Mouse (Mus musculus) cerebellum, postnatal 14 days (tissue): Measurements from ENCODE around the gene Bcl7c.
"Not testable (repeated sequence)": the region's sequence is repeated elsewhere in the genome, so short reads cannot be mapped to it uniquely, and the experiment has no call there.

Experiments used
- DNase-seq, 2 experiments: peaks; one replicate each; pipeline ENCODE4 v3.0.0; 2021; ENCODE audit warnings: mixed read lengths in 2 of 2

The Bcl7c gene

DNA sequence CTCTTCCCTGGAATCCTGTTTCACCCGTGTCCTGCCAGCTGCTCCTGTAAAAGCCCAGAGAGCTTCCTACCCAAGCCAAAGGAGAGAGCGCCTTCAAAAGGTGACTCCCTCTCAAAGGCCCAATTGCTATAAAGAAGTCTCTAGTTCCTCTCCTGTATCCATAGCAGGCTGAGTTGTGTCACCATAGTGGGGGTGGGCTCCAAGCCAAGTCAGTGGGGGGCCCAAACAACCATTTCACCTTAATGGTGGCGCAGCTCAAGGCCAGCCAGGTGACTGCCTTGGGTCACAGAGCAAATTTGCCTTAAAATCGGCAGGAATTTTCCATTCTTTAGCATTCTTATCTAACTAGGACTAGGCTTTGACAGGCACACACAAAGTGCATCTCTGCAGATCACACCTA is 6.1 kb upstream of the Bcl7c start:
- DNase-seq = peak in 1 of 2 experiments; percentile 34

DNA sequence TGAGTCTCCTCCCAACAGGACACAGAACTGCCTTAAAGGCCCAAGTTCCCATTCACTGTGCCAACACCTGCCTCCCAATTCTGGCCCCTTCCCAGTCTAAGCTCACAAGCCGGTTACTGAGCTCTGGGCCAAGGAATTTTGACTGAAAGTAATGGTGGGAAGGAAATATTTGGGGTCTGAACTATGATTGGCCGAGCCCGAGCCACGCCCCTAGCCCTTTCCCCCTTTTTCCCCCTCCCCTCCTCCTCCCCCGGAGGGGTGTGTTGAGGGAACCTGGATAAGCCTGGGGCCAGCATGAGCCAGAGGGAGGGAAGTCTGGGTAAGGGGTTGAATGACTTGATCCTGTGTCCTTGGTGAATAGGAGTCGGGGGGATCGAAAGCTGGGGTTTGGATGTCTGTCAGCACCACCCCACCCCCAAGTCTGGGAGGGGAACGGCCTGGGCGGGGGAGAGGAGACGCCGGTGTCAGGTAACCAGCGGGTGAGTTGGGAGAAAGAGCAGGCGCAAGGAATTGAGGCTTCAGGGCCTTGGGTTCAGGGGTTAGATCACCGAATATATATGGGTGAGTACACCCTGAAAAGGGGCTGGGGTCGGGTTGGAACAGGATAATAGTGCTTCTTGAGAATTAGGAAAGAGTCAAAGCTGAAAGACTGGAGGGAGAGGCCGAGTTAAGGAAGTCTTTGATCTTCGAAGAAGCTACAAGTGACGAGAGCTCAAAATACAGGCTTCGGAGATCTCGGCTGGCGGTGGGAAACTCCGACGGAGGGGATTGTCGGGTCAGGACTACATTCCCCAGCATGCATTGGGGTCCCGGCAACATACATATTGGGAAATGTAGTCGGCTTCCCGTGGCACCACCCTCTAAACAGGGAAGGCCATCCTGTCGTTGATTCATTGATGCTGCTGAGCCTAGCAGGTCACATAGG is 4.0 kb upstream of the Bcl7c start, which contains the start of gene Ctf1:
Gene Ctf1 (plus strand): TSS at position 276 of the 925 bp plus-strand sequence.
- peak; percentile 84 to 85 for DNase-seq

- no peak for DNase-seq
Measured at GRCm38 (mm10) chr7:127711456-127711855, 2.7 kb upstream of the Bcl7c start.

DNA sequence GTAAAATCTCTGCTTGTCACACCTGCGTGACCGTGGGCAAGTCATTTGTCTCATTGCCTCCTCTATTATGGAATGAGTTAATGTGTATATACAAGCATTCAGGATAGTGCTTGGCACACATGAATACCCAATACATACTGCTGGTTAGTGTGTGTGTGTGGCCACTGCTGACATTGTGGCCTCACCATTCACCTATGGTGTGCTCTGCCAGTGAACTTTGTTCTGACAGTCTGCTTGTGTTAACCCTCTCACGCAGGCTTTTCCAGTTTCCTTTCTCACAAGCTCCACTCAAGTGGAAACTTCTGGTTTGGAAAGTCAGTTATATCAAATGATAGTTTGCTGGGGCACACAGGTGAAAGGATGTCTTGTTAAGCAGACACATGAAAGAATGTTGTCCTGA is 2.3 kb upstream of the Bcl7c start:
- DNase-seq = no peak

GRCm38 (mm10) chr7:127709261-127709979 is 687 bp upstream of the Bcl7c start:
- no peak for DNase-seq

GRCm38 (mm10) chr7:127707957-127708206 is 851 bp downstream of the Bcl7c start:
- no peak for DNase-seq

GRCm38 (mm10) chr7:127707045-127707956 is 1.4 kb downstream of the Bcl7c start:
- peak in 1 of 2 experiments; percentile 43 for DNase-seq

GRCm38 (mm10) chr7:127705706-127706105 is 3.0 kb downstream of the Bcl7c start:
- DNase-seq = peak; percentile 80 to 89

DNA sequence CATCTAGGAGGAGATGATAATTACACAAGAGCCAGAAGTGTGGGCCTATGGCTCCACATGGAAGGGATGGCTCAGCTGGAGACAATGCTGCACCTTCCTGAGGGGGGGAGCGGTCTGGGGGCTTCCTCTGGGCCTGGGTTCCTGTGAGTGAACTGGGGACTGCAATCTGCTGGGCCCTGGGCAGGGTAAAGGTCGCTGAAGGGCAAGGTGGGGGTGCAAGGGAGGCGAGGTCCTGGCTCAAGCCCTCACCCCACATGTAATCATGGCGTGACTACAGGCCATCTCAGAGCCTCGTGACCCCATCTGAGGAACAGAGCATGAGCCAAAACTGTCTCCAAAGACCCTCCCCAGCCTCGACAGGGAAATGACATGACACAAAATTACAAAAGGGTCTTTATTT is 4.1 kb downstream of the Bcl7c start:
- DNase-seq = peak in 1 of 2 experiments; percentile 23

- DNase-seq = peak in 1 of 2 experiments; percentile 46
Measured at GRCm38 (mm10) chr7:127703561-127704178, 5.1 kb downstream of the Bcl7c start.

GRCm38 (mm10) chr7:127700712-127701331 is 7.9 kb downstream of the Bcl7c start:
- DNase-seq = no peak

DNA sequence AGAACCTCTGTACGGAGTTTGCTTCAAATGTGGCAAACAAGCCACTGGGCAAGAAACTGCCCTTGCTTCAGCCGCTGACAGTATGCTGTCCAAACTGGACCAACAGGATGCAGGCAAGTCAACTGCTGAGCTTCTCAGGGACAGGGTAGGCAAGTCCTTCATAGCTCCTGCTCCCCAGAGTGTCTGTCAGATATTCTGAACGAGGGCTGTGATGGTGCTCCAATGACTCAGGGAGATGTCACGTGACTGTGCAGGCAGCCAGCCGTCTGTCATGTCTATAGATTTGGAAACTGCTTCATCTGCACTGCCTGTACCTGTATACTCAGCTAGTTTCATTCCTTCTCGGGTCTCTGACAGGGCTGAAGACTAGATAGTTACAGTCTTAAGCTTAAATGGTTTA is 9.7 kb downstream of the Bcl7c start:
- no peak for DNase-seq

- not testable (repeated sequence) for DNase-seq
Measured at GRCm38 (mm10) chr7:127693730-127694129, 15.0 kb downstream of the Bcl7c start.

DNA sequence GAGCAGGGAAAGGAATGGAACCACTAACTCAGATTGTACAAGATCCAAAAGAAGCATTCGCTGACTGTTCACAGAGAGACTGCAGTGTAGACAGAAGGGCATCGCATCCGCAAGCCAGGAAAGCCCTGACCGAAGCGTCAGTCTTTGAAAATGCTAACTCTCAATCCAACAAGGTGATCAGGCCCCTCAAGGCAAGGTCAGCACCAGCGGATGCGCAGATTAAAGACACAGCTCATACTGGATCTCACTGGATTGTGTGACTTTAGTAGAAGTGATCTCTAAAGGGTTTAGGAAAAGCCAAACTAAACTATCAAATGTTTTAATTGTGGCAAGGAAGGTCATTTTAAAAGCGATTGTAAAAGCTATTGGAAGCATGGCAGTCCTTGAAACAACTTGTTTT is 15.4 kb downstream of the Bcl7c start:
- no peak for DNase-seq

GRCm38 (mm10) chr7:127691221-127691989 is 17.3 kb downstream of the Bcl7c start:
- peak; percentile 67 to 76 for DNase-seq

DNA sequence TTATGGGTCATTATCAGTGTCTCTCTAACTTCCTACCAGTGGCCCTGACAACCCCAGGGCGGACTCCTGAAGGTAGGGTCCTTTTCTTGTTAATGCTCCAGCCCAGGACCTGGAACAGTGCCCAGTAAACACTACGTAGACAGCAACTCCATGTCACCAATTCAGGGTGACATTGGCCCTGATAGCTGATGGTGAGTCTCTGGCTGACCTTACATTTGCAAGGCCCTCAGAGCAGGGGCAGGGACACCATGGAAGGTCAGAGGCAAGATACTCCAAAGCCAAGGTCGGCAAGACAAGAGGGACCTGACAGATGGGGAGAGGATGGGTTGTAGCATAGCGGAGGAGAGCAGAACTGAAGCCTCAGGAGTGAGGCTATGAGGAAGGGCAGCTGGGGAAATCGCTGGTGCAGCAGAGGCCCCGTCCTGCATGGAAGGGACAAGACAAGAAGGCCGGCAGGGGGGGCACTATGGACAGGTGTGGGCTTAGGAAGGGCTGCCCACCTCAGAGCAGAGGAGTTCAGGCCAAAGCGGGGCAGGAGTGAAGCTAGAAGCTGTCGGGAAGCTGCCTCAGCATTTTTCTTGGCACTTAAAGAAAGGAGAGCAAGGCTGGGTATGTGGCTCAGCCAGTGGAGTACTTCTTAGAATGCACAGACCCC is 19.0 kb downstream of the Bcl7c start:
- DNase-seq = no peak

- DNase-seq = no peak
Measured at GRCm38 (mm10) chr7:127688935-127689334, 19.8 kb downstream of the Bcl7c start.

- DNase-seq = no peak
Measured at GRCm38 (mm10) chr7:127686740-127687449, 21.8 kb downstream of the Bcl7c start.

DNA sequence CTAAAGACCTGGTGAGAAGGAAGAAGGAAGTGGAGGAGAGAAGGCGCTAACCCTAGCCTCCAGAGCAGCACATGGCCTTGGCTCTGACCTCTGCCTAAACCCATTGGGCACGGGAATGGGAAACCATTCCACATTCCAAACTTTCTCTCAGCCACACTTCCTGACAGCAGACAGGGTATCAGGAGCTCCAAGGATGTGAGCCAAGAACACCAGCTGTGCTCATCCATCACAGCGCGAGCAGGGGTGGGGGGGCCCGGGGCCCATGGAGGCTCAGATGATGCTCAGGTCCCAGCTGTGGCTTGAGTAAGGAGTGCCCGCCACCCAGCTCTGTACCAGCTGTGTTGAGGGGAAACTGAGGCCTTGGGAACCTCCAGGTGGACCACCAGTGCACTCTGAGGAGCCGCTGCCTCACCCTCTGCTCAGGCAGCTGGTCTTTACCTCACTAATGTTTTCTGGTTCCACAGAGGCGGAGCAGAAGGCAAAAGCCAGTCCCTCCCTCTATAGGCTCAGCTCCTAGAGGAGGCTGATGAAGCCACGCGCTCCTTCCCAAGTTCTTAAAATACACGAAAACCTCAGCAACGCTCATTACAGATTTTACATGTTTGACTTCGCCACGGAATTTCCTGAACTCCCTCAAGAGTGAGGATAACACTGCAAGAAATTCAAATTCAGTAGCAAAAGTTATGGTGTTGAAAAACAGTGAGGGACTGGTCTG is 23.3 kb downstream of the Bcl7c start:
- no peak for DNase-seq
